Mouse (Mus musculus) myocyte (in vitro differentiated cells): Measurements from ENCODE around the gene Syf2. TPM values are rescaled to one million over a fixed set of nuclear protein-coding genes. Genes with fewer than 3 reads are reported as not detected.
A peak's percentile ranks its signal among the peaks of the same experiment; 100 is the strongest.

Experiments
- H3K27me3 ChIP-seq: one replicate; pipeline ENCODE4 v1.6.1; 2011; ENCODE audit not compliant: control insufficient read depth, insufficient read depth, insufficient read length
- H3K36me3 ChIP-seq: one replicate; pipeline ENCODE4 v1.6.1; 2011; ENCODE audit not compliant: control insufficient read depth, insufficient read depth
- H3K4me2 ChIP-seq: one replicate; pipeline ENCODE4 v1.6.1; 2011; ENCODE audit warnings: low read depth, control low read depth
- H3K4me3 ChIP-seq: one replicate; pipeline ENCODE4 v1.5.1; 2011; ENCODE audit warnings: mild to moderate bottlenecking, control low read depth, moderate library complexity
- H3K79me2 ChIP-seq: one replicate; pipeline ENCODE4 v1.6.1; 2011; ENCODE audit not compliant: control insufficient read depth, insufficient read depth
- H3ac ChIP-seq: one replicate; pipeline ENCODE4 v1.6.1; 2011; ENCODE audit not compliant: control insufficient read depth, insufficient read length
- CEBPB ChIP-seq: IDR thresholded peaks from 2 replicates; pipeline ENCODE4 v1.6.1; 2011; ENCODE audit warnings: mild to moderate bottlenecking, moderate library complexity; ENCODE audit not compliant: poor library complexity, insufficient read depth, severe bottlenecking
- E2F4 ChIP-seq: IDR thresholded peaks from one replicate; pipeline ENCODE4 v1.6.1; 2011; ENCODE audit warnings: mild to moderate bottlenecking, control low read depth, moderate library complexity; ENCODE audit not compliant: insufficient read depth
- MAX ChIP-seq: IDR thresholded peaks from one replicate; pipeline ENCODE4 v1.6.1; 2011; ENCODE audit warnings: low read depth, mild to moderate bottlenecking, control low read depth
- MYOD1 ChIP-seq, 3 experiments: IDR thresholded peaks; one replicate each; pipeline ENCODE4 v1.6.1; 2011; ENCODE audit warnings: control low read depth in 2 of 3, low read depth in 2 of 3, mild to moderate bottlenecking in 2 of 3, moderate library complexity in 1 of 3; ENCODE audit not compliant: insufficient read length in 2 of 3, control insufficient read depth in 1 of 3
- MYOG ChIP-seq, 3 experiments: IDR thresholded peaks; one replicate each; pipeline ENCODE4 v1.6.1; 2011; ENCODE audit warnings: control low read depth in 2 of 3, low read depth in 2 of 3, mild to moderate bottlenecking in 2 of 3; ENCODE audit not compliant: insufficient read length in 2 of 3, control insufficient read depth in 1 of 3, insufficient read depth in 1 of 3
- POLR2A ChIP-seq: IDR thresholded peaks from one replicate; pipeline ENCODE4 v1.6.1; 2011; ENCODE audit warnings: low read depth, mild to moderate bottlenecking, control low read depth, moderate library complexity; ENCODE audit not compliant: insufficient read length
- POLR2AphosphoS2 ChIP-seq: IDR thresholded peaks from one replicate; pipeline ENCODE4 v1.6.1; 2011; ENCODE audit warnings: low read depth, control low read depth; ENCODE audit not compliant: insufficient read length
- REST ChIP-seq: IDR thresholded peaks from one replicate; pipeline ENCODE4 v1.6.1; 2011; ENCODE audit warnings: mild to moderate bottlenecking, control low read depth, moderate library complexity; ENCODE audit not compliant: insufficient read depth, insufficient read length
- SRF ChIP-seq: IDR thresholded peaks from one replicate; pipeline ENCODE4 v1.6.1; 2011; ENCODE audit warnings: low read depth; ENCODE audit not compliant: control insufficient read depth, insufficient read length
- TCF12 ChIP-seq: IDR thresholded peaks from one replicate; pipeline ENCODE4 v1.6.1; 2011; ENCODE audit warnings: mild to moderate bottlenecking, control low read depth; ENCODE audit not compliant: poor library complexity, insufficient read depth, severe bottlenecking
- TCF3 ChIP-seq: IDR thresholded peaks from one replicate; pipeline ENCODE4 v1.6.1; 2011; ENCODE audit warnings: low read depth, control low read depth; ENCODE audit not compliant: insufficient read length
- USF1 ChIP-seq: IDR thresholded peaks from one replicate; pipeline ENCODE4 v1.6.1; 2011; ENCODE audit warnings: low read depth, mild to moderate bottlenecking, control low read depth, moderate library complexity
- polyA plus RNA-seq: library from polyadenylated mRNA; unstranded; fragments of >200 nt; fragmentation: generic; extraction: Trizol; gene quantifications from one replicate; pipeline ENCODE4 v1.2.1, GENCODE M21; 2012; ENCODE audit warnings: missing spikeins

The Syf2 gene
- polyA plus RNA-seq, 1 experiment = 67.8 TPM

- Histone ChIP-seq H3K79me2 (no peaks in the 10 kb centered on the region), H3K4me2 (no peak overlapping the region), H3K27me3 (peaks cover 3% of the 10 kb centered on the region), H3ac (no peak overlapping the region), H3K36me3 (no peaks in the 10 kb centered on the region), H3K4me3 (no peak overlapping the region)
- TF ChIP-seq TCF12 = no peak
- no peak for TF ChIP-seq MAX
- no peak for TF ChIP-seq TCF3
- TF ChIP-seq POLR2A = no peak
- TF ChIP-seq SRF = no peak
- TF ChIP-seq CEBPB = no peak
- TF ChIP-seq MYOD1 (IDR thresholded peaks at IDR 0.05; ENCODE audit: control insufficient read depth in 1 of 3, insufficient read length in 2 of 3, low read depth in 2 of 3) = no peak
- no peak for TF ChIP-seq POLR2AphosphoS2
- TF ChIP-seq USF1 = no peak
- no peak for TF ChIP-seq REST
- TF ChIP-seq E2F4 = no peak
- no peak for TF ChIP-seq MYOG (IDR thresholded peaks at IDR 0.05; ENCODE audit: control insufficient read depth in 1 of 3, insufficient read depth in 1 of 3, insufficient read length in 2 of 3, low read depth in 2 of 3)
Measured at GRCm38 (mm10) chr4:134968605-134968976, 37.9 kb downstream of the Syf2 start.

GRCm38 (mm10) chr4:134975261-134975928 lies 44.7 kb downstream of the Syf2 start:
- Histone ChIP-seq H3ac (no peak overlapping the region), H3K27me3 (peaks cover 3% of the 10 kb centered on the region), H3K36me3 (no peaks in the 10 kb centered on the region), H3K4me3 (no peak overlapping the region), H3K79me2 (no peaks in the 10 kb centered on the region), H3K4me2 (peak overlapping the region; percentile 49)
- TF ChIP-seq MYOD1 (IDR thresholded peaks at IDR 0.05; ENCODE audit: control insufficient read depth in 1 of 3, insufficient read length in 2 of 3, low read depth in 2 of 3) (no peak), POLR2AphosphoS2 (no peak), POLR2A (no peak), CEBPB (no peak), REST (no peak), MAX (no peak), MYOG (IDR thresholded peaks at IDR 0.05; ENCODE audit: control insufficient read depth in 1 of 3, insufficient read depth in 1 of 3, insufficient read length in 2 of 3, low read depth in 2 of 3) (no peak), TCF3 (no peak), USF1 (no peak), SRF (no peak), E2F4 (no peak), TCF12 (no peak)

GRCm38 (mm10) chr4:134975929-134976308 lies 45.2 kb downstream of the Syf2 start:
- Histone ChIP-seq H3K27me3 (peaks cover 3% of the 10 kb centered on the region), H3K79me2 (no peaks in the 10 kb centered on the region), H3K4me2 (no peak overlapping the region), H3ac (no peak overlapping the region), H3K36me3 (no peaks in the 10 kb centered on the region), H3K4me3 (no peak overlapping the region)
- TF ChIP-seq SRF (no peak), MYOD1 (IDR thresholded peaks at IDR 0.05; ENCODE audit: control insufficient read depth in 1 of 3, insufficient read length in 2 of 3, low read depth in 2 of 3) (no peak), TCF3 (no peak), REST (no peak), TCF12 (no peak), MYOG (IDR thresholded peaks at IDR 0.05; ENCODE audit: control insufficient read depth in 1 of 3, insufficient read depth in 1 of 3, insufficient read length in 2 of 3, low read depth in 2 of 3) (no peak), POLR2AphosphoS2 (no peak), MAX (no peak)

- Histone ChIP-seq H3K27me3 (no peaks in the 10 kb centered on the region), H3K4me3 (no peak overlapping the region), H3K79me2 (no peaks in the 10 kb centered on the region), H3K36me3 (no peaks in the 10 kb centered on the region), H3ac (no peak overlapping the region), H3K4me2 (no peak overlapping the region)
- no peak for TF ChIP-seq REST
- no peak for TF ChIP-seq POLR2A
- TF ChIP-seq SRF = no peak
- TF ChIP-seq USF1 = no peak
Measured at GRCm38 (mm10) chr4:134978930-134979329, 48.2 kb downstream of the Syf2 start.

GRCm38 (mm10) chr4:134981959-134982431 lies 51.3 kb downstream of the Syf2 start:
- Histone ChIP-seq H3K4me3 (no peak overlapping the region), H3K79me2 (no peaks in the 10 kb centered on the region), H3K4me2 (no peak overlapping the region), H3K27me3 (no peaks in the 10 kb centered on the region), H3ac (no peak overlapping the region), H3K36me3 (no peaks in the 10 kb centered on the region)
- TF ChIP-seq TCF12 = no peak
- no peak for TF ChIP-seq POLR2A
- TF ChIP-seq E2F4 = no peak
- TF ChIP-seq TCF3 = no peak
- TF ChIP-seq MYOD1 (IDR thresholded peaks at IDR 0.05; ENCODE audit: control insufficient read depth in 1 of 3, insufficient read length in 2 of 3, low read depth in 2 of 3) = no peak
- no peak for TF ChIP-seq REST
- TF ChIP-seq POLR2AphosphoS2 = no peak
- no peak for TF ChIP-seq MYOG (IDR thresholded peaks at IDR 0.05; ENCODE audit: control insufficient read depth in 1 of 3, insufficient read depth in 1 of 3, insufficient read length in 2 of 3, low read depth in 2 of 3)
- TF ChIP-seq CEBPB = no peak
- TF ChIP-seq MAX = no peak
- TF ChIP-seq SRF = no peak
- no peak for TF ChIP-seq USF1
